In the genomic region with DNA sequence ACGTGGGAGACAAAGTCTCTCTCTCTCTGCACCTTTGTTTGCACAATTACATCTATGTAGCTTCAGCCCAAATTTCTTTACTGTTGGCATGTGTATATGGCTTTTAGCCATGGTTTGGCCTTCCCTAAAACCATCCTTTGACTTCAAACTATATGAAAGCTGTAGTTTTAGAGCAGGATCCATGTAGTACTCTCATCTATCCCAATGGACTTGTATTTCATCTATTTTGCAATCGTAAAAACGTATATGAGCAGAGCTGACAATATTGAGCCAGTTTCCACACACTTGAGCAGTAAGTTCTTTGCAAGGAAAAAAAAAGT, we compare ENCODE assay signal across 8 mouse cellular contexts. TPM values are rescaled to one million over a fixed set of nuclear protein-coding genes. Genes with fewer than 3 reads are reported as not detected.
DNase-seq lines count a peak whose midpoint lies in the region; ATAC-seq and TF ChIP-seq lines count a peak whose summit lies in the region.

No protein-coding gene starts in this region.

- H3K9ac ChIP-seq in kidney, postnatal 0 days (ENCODE audit: low read depth, low read length), result 0 out of 2 replicates have a peak overlapping the region, but pooled peaks have one; percentile 36
- H3K9ac ChIP-seq in embryonic facial prominence, embryonic 12.5 days, result peak overlapping the region; percentile 34; the same call in 1 of the 2 replicates
- peak overlapping the region; percentile 70; the same call in 1 of the 2 replicates for H3K9ac ChIP-seq in hindbrain, postnatal 0 days (replicated peaks; ENCODE audit: low read length)
- peak overlapping the region; percentile 65 for H3K9ac ChIP-seq in midbrain, embryonic 16.5 days (ENCODE audit: low read depth, low read length)

- no peak overlapping the region for H3K27ac ChIP-seq in kidney, postnatal 0 days
- peak overlapping the region; percentile 61; the same call in 1 of the 2 replicates for H3K27ac ChIP-seq in embryonic facial prominence, embryonic 12.5 days
- H3K27ac ChIP-seq in hindbrain, postnatal 0 days, result peak overlapping the region; percentile 43; the same call in 1 of the 2 replicates
- peak overlapping the region; percentile 80 for H3K27ac ChIP-seq in midbrain, embryonic 16.5 days (ENCODE audit: low read length)

- peak; percentile 7 for DNase-seq in kidney, postnatal 0 days (ENCODE audit: low spot score)
- no peak for DNase-seq in kidney, postnatal 14 days
- no peak for DNase-seq in hindbrain, postnatal 0 days (ENCODE audit: low spot score)
- no peak for DNase-seq in frontal cortex, postnatal 36 days (ENCODE audit: low spot score in 2 of 2)
- no peak for DNase-seq in left cerebral cortex, adult 9 months (ENCODE audit: low spot score in 2 of 2)

- H3K4me3 ChIP-seq in kidney, postnatal 0 days (replicated peaks; ENCODE audit: low read depth, low read length), result peak overlapping the region; percentile 42
- H3K4me3 ChIP-seq in embryonic facial prominence, embryonic 12.5 days, result peak overlapping the region; percentile 64
- peak overlapping the region; percentile 60 for H3K4me3 ChIP-seq in hindbrain, postnatal 0 days (ENCODE audit: low read length)
- H3K4me3 ChIP-seq in midbrain, embryonic 16.5 days (ENCODE audit: low read depth, low read length), result peak overlapping the region; percentile 55

- ATAC-seq in kidney, postnatal 0 days (replicated peaks; ENCODE audit: low FRiP score, low read depth), result no peak
- ATAC-seq in embryonic facial prominence, embryonic 12.5 days (ENCODE audit: insufficient number of reproducible peaks, insufficient read depth, low FRiP score, low TSS enrichment), result no peak
- ATAC-seq in hindbrain, postnatal 0 days, result no peak
- no peak; the same call in 1 of the 2 replicates for ATAC-seq in midbrain, embryonic 16.5 days
- no peak for ATAC-seq in inflammation-experienced regulatory T-cells, adult 6 months

- H3K27me3 ChIP-seq in kidney, postnatal 0 days (ENCODE audit: insufficient read depth, low read length), result no peaks in the 10 kb centered on the region
- no peaks in the 10 kb centered on the region for H3K27me3 ChIP-seq in embryonic facial prominence, embryonic 12.5 days
- no peaks in the 10 kb centered on the region for H3K27me3 ChIP-seq in hindbrain, postnatal 0 days (ENCODE audit: insufficient read depth, low read length)
- H3K27me3 ChIP-seq in midbrain, embryonic 16.5 days (ENCODE audit: control insufficient read depth, insufficient read depth, low read depth, low read length), result no peaks in the 10 kb centered on the region

- WGBS in kidney, postnatal 0 days, result 55% methylated on average over 3 of the region's 3 CpGs
- 62% methylated on average over 3 of the region's 3 CpGs for WGBS in embryonic facial prominence, embryonic 12.5 days
- 53% methylated on average over 3 of the region's 3 CpGs for WGBS in hindbrain, postnatal 0 days
- 57% methylated on average over 3 of the region's 3 CpGs for WGBS in midbrain, embryonic 16.5 days

- TF ChIP-seq CTCF in kidney, postnatal 0 days (IDR thresholded peaks at IDR 0.05; ENCODE audit: low read depth), result no peak
- no peak for TF ChIP-seq CTCF in hindbrain, postnatal 0 days (IDR thresholded peaks at IDR 0.05; ENCODE audit: low read depth)

- no peaks in the 10 kb centered on the region for H3K9me3 ChIP-seq in kidney, postnatal 0 days (replicated peaks; ENCODE audit: low read length)
- H3K9me3 ChIP-seq in embryonic facial prominence, embryonic 12.5 days, result peaks cover 6% of the 10 kb centered on the region; the same call in 1 of the 2 replicates
- H3K9me3 ChIP-seq in hindbrain, postnatal 0 days (ENCODE audit: low read length), result no peaks in the 10 kb centered on the region
- H3K9me3 ChIP-seq in midbrain, embryonic 16.5 days (replicated peaks; ENCODE audit: control insufficient read depth, low read length, poor library complexity, severe bottlenecking), result 0 out of 2 replicates have a peak, but pooled peaks cover 2% of the 10 kb centered on the region

- no peaks in the 10 kb centered on the region for H3K36me3 ChIP-seq in kidney, postnatal 0 days (ENCODE audit: insufficient read depth, low read length)
- H3K36me3 ChIP-seq in embryonic facial prominence, embryonic 12.5 days, result peaks cover 24% of the 10 kb centered on the region
- H3K36me3 ChIP-seq in hindbrain, postnatal 0 days (ENCODE audit: insufficient read depth, low read length), result 0 out of 2 replicates have a peak, but pooled peaks cover 3% of the 10 kb centered on the region
- H3K36me3 ChIP-seq in midbrain, embryonic 16.5 days (ENCODE audit: control insufficient read depth, insufficient read depth, low read length), result peaks cover 5% of the 10 kb centered on the region

- peak overlapping the region; percentile 71 for H3K4me2 ChIP-seq in kidney, postnatal 0 days (ENCODE audit: low read length)
- H3K4me2 ChIP-seq in embryonic facial prominence, embryonic 12.5 days (replicated peaks), result peak overlapping the region; percentile 64
- H3K4me2 ChIP-seq in hindbrain, postnatal 0 days (ENCODE audit: low read depth, low read length), result peak overlapping the region; percentile 90
- peak overlapping the region; percentile 74 for H3K4me2 ChIP-seq in midbrain, embryonic 16.5 days (ENCODE audit: low read length)

- peaks cover 3% of the 10 kb centered on the region; the same call in 1 of the 2 replicates for H3K4me1 ChIP-seq in kidney, postnatal 0 days (replicated peaks; ENCODE audit: insufficient read depth, low read length)
- peaks cover 5% of the 10 kb centered on the region; the same call in 1 of the 2 replicates for H3K4me1 ChIP-seq in embryonic facial prominence, embryonic 12.5 days
- H3K4me1 ChIP-seq in hindbrain, postnatal 0 days (ENCODE audit: insufficient read depth, low read length), result peaks cover 6% of the 10 kb centered on the region; the same call in 1 of the 2 replicates
- peaks cover 9% of the 10 kb centered on the region for H3K4me1 ChIP-seq in midbrain, embryonic 16.5 days (ENCODE audit: control insufficient read depth, insufficient read depth, low read length)

RNA-seq across cellular contexts. Expression of a gene that starts 0.3 kb away (rescaled TPM):
- 10.8 and 11.4 TPM in 2 replicates for polyA plus RNA-seq in kidney, postnatal 0 days (2015; fragmentation: Nextera tagmentation; extraction: Ambion mirVana)
- 38.0 and 40.4 TPM in 2 replicates for polyA plus RNA-seq in embryonic facial prominence, embryonic 12.5 days (2016; fragmentation: Nextera tagmentation; extraction: Ambion mirVana)
- 13.7 and 18.3 TPM in 2 replicates for total RNA-seq in hindbrain, postnatal 0 days (2014; rRNA removed)
- 14.8 and 17.8 TPM in 2 replicates for polyA plus RNA-seq in hindbrain, postnatal 0 days (2015; fragmentation: Nextera tagmentation; extraction: Ambion mirVana)
- 32.5 and 34.1 TPM in 2 replicates for polyA plus RNA-seq in midbrain, embryonic 16.5 days (2015; fragmentation: Nextera tagmentation; extraction: Ambion mirVana)
- 1 to 10 TPM in 2 of 3 experiments, under 1 TPM in 1; 0.48 to 7.7 (median 6.0) TPM for polyA plus RNA-seq in inflammation-experienced regulatory T-cells, adult 6 months (2017; shearing (Covaris generic))

RNA-seq across cellular contexts. Expression of a gene that starts 30.5 kb away (rescaled TPM):
- 16.4 and 18.1 TPM in 2 replicates for polyA plus RNA-seq in kidney, postnatal 0 days (2015; fragmentation: Nextera tagmentation; extraction: Ambion mirVana)
- polyA plus RNA-seq in embryonic facial prominence, embryonic 12.5 days (2016; fragmentation: Nextera tagmentation; extraction: Ambion mirVana), result 14.0 and 16.8 TPM in 2 replicates
- 5.2 and 7.2 TPM in 2 replicates for total RNA-seq in hindbrain, postnatal 0 days (2014; rRNA removed)
- 5.5 and 6.1 TPM in 2 replicates for polyA plus RNA-seq in hindbrain, postnatal 0 days (2015; fragmentation: Nextera tagmentation; extraction: Ambion mirVana)
- polyA plus RNA-seq in midbrain, embryonic 16.5 days (2015; fragmentation: Nextera tagmentation; extraction: Ambion mirVana), result 6.8 and 8.0 TPM in 2 replicates
- polyA plus RNA-seq in inflammation-experienced regulatory T-cells, adult 6 months (2017; shearing (Covaris generic)), result 10 to 100 TPM in 1 of 3 experiments, 1 to 10 TPM in 2; 6.4 to 14.6 (median 8.6) TPM

RNA-seq across cellular contexts. Expression of a gene that starts 36.7 kb away (rescaled TPM):
- polyA plus RNA-seq in kidney, postnatal 0 days (2015; fragmentation: Nextera tagmentation; extraction: Ambion mirVana), result 0.45 TPM in 1 of 2 replicates, not detected in the other
- not detected in 2 replicates for polyA plus RNA-seq in embryonic facial prominence, embryonic 12.5 days (2016; fragmentation: Nextera tagmentation; extraction: Ambion mirVana)
- not detected in 2 replicates for total RNA-seq in hindbrain, postnatal 0 days (2014; rRNA removed)
- polyA plus RNA-seq in hindbrain, postnatal 0 days (2015; fragmentation: Nextera tagmentation; extraction: Ambion mirVana), result not detected in 2 replicates
- polyA plus RNA-seq in midbrain, embryonic 16.5 days (2015; fragmentation: Nextera tagmentation; extraction: Ambion mirVana), result not detected in 2 replicates
- not detected for polyA plus RNA-seq in inflammation-experienced regulatory T-cells, adult 6 months (2017; shearing (Covaris generic))

RNA-seq across cellular contexts. Expression of a gene that starts 57.3 kb away (rescaled TPM):
- 0.53 and 0.93 TPM in 2 replicates for polyA plus RNA-seq in kidney, postnatal 0 days (2015; fragmentation: Nextera tagmentation; extraction: Ambion mirVana)
- polyA plus RNA-seq in embryonic facial prominence, embryonic 12.5 days (2016; fragmentation: Nextera tagmentation; extraction: Ambion mirVana), result 0.67 and 0.77 TPM in 2 replicates
- 0.36 and 0.37 TPM in 2 replicates for total RNA-seq in hindbrain, postnatal 0 days (2014; rRNA removed)
- 0.36 and 0.82 TPM in 2 replicates for polyA plus RNA-seq in hindbrain, postnatal 0 days (2015; fragmentation: Nextera tagmentation; extraction: Ambion mirVana)
- polyA plus RNA-seq in midbrain, embryonic 16.5 days (2015; fragmentation: Nextera tagmentation; extraction: Ambion mirVana), result 0.31 and 0.50 TPM in 2 replicates
- polyA plus RNA-seq in inflammation-experienced regulatory T-cells, adult 6 months (2017; shearing (Covaris generic)), result 10 to 100 TPM in 2 of 3 experiments, 1 to 10 TPM in 1; 1.5 to 20.2 (median 15.8) TPM

RNA-seq across cellular contexts. Expression of a gene that starts 57.9 kb away (rescaled TPM):
- 4.5 and 5.0 TPM in 2 replicates for polyA plus RNA-seq in kidney, postnatal 0 days (2015; fragmentation: Nextera tagmentation; extraction: Ambion mirVana)
- 16.9 and 18.7 TPM in 2 replicates for polyA plus RNA-seq in embryonic facial prominence, embryonic 12.5 days (2016; fragmentation: Nextera tagmentation; extraction: Ambion mirVana)
- 11.1 and 16.2 TPM in 2 replicates for total RNA-seq in hindbrain, postnatal 0 days (2014; rRNA removed)
- polyA plus RNA-seq in hindbrain, postnatal 0 days (2015; fragmentation: Nextera tagmentation; extraction: Ambion mirVana), result 12.0 and 12.8 TPM in 2 replicates
- 22.5 and 26.3 TPM in 2 replicates for polyA plus RNA-seq in midbrain, embryonic 16.5 days (2015; fragmentation: Nextera tagmentation; extraction: Ambion mirVana)
- polyA plus RNA-seq in inflammation-experienced regulatory T-cells, adult 6 months (2017; shearing (Covaris generic)), result 10 to 100 TPM; 17.7 to 24.7 (median 18.9) TPM
